Mouse (Mus musculus) hindbrain, embryonic 10.5 days (tissue): ENCODE data around the gene Gmds. TPM values are rescaled to one million over a fixed set of nuclear protein-coding genes. Genes with fewer than 3 reads are reported as not detected.

Experiments
- DNase-seq: peaks from one replicate; pipeline ENCODE4 v3.0.0-alpha.2; 2017; ENCODE audit warnings: low spot score
- H3K27ac ChIP-seq: fragments of 300-500 bp; sonication (generic); 2 replicates; pipeline ENCODE4 v1.5.1; 2016; ENCODE audit warnings: mild to moderate bottlenecking, moderate library complexity
- H3K27me3 ChIP-seq: fragments of 300-500 bp; sonication (generic); 2 replicates; pipeline ENCODE4 v1.6.1; 2016; ENCODE audit warnings: mild to moderate bottlenecking; ENCODE audit not compliant: poor library complexity, insufficient read depth, severe bottlenecking
- H3K36me3 ChIP-seq: fragments of 300-500 bp; sonication (generic); 2 replicates; pipeline ENCODE4 v1.6.1; 2016; ENCODE audit warnings: mild to moderate bottlenecking, moderate library complexity
- H3K4me1 ChIP-seq: fragments of 300-500 bp; sonication (generic); replicated peaks from 2 replicates; pipeline ENCODE4 v1.6.1; 2016; ENCODE audit warnings: mild to moderate bottlenecking
- H3K4me3 ChIP-seq: fragments of 300-500 bp; sonication (generic); 2 replicates; pipeline ENCODE4 v1.5.1; 2016; ENCODE audit warnings: mild to moderate bottlenecking, moderate library complexity
- H3K9me3 ChIP-seq: fragments of 300-500 bp; sonication (generic); 2 replicates; pipeline ENCODE4 v1.6.1; 2016; ENCODE audit warnings: mild to moderate bottlenecking, moderate library complexity
- WGBS: fragments of 180-500 bp; shearing (Covaris S2); methylation state at CpG from one replicate; pipeline ENCODE4 v1.1.7; 2016; 5-methylcytosine and 5-hydroxymethylcytosine counted together
- polyA plus RNA-seq: library from polyadenylated mRNA; unstranded; fragments of >200 nt; fragmentation: Nextera tagmentation; extraction: Ambion mirVana; gene quantifications from 2 replicates; pipeline ENCODE4 v1.2.1, GENCODE M21; 2016

The Gmds gene
- polyA plus RNA-seq, 1 experiment from 2014 or later: 29.2 TPM

DNA sequence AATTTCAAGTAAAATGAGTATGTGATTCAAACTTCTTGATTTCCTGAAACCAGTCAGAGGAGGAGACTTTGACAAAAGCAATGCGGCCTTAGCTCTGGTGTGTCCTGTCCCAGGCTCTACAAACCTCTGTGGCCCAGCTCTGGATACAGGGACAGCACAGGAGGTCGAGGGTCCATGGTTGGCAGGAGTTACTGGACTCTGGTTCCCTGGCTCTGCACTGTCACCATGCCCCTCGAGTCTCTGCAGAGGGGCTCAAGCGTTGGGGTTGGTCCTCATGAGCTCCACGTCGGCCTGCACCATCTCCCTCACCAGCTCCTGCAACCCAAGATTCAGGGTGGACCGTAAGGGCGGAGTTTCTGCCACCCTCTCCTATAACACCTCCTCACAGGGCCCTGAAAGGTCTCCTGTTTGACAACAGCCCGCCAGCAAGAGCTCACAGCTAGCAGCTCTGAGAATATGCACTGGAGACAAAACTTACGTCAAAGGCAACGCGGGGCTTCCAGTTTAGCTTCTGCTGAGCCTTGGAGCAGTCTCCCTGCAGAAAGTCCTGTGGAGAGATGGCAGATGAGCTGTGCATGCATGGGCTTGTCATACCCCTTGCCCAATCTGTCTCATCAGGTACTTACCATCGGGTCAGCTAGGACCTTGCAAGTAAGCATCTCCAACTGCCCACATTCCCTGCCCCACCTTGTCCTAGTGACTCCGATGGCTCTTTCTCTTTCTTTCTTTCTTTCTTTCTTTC, 518.7 kb downstream of the Gmds start:
- H3K27me3 ChIP-seq: peaks cover 80% of the 10 kb centered on the region
- H3K4me1 ChIP-seq: peaks cover 59% of the 10 kb centered on the region
- no peaks in the 10 kb centered on the region for H3K36me3 ChIP-seq
- H3K9me3 ChIP-seq: no peaks in the 10 kb centered on the region
- DNase-seq: peak; percentile 20
- no peak overlapping the region for H3K4me3 ChIP-seq
- H3K27ac ChIP-seq: peak overlapping the region; percentile 50; the same call in 1 of the 2 replicates
- WGBS: 28% methylated on average over 14 of the region's 14 CpGs

DNA sequence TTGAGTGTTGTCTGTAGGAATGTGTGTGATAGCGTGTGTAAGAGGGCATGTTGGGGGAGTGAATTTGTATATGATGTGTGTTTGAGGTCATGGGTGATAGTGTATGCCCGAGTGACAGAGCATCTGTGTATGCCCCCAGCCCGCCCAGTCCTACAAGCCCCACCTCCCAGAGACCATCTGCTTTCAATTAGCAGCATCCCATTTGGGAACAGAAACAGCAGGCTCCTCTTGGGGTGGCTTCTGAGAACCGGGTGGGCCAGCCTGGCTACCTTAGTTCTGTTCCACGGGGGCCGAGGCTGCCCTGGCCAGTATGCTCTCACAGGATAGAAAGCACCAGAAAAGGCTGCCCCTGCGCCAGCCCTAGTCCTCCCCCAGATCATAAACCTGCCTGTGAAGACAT, 520.2 kb downstream of the Gmds start:
- Histone ChIP-seq H3K9me3 (no peaks in the 10 kb centered on the region), H3K36me3 (no peaks in the 10 kb centered on the region), H3K27me3 (peaks cover 95% of the 10 kb centered on the region), H3K4me3 (no peak overlapping the region), H3K4me1 (peaks cover 62% of the 10 kb centered on the region), H3K27ac (no peak overlapping the region)
- 61% methylated on average over 7 of the region's 7 CpGs for WGBS
- DNase-seq: peak; percentile 16

DNA sequence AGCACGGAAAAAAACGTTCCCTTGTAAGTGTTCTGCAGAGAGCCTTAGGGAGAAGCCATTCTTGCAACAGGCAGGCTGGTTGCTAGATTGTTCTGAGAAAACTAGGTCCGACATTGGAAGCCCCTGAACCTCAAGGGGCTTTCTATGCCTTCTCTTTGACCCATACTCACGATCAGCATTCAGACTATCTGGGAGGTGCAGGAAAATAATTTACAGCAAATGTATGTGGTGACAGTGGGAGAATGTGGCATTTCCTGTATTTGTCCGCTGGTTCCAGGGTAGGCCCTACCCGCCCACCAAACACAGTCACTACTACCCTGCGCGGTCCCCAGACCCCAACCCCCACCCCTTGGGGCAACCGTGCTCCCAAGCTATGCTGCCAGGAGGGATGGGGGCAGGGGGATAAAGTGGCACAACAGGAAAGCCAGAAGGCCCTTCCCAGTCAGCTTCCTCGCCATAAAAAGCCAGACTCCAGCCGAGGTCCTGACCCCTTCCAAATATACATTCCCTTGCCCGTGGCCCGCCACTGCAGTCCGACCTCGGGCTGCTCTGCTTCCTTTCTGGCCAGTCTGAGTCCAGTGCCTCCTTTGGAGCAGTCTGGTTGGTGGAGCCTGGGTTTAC, 523.0 kb downstream of the Gmds start:
- peaks cover 99% of the 10 kb centered on the region for H3K27me3 ChIP-seq
- DNase-seq: peak; percentile 63
- no peaks in the 10 kb centered on the region for H3K36me3 ChIP-seq
- H3K4me3 ChIP-seq: peak overlapping the region; percentile 16; the same call in 1 of the 2 replicates
- no peaks in the 10 kb centered on the region for H3K9me3 ChIP-seq
- H3K4me1 ChIP-seq: peaks cover 59% of the 10 kb centered on the region
- WGBS: 13% methylated on average over 15 of the region's 15 CpGs
- H3K27ac ChIP-seq: peak overlapping the region; percentile 57

DNA sequence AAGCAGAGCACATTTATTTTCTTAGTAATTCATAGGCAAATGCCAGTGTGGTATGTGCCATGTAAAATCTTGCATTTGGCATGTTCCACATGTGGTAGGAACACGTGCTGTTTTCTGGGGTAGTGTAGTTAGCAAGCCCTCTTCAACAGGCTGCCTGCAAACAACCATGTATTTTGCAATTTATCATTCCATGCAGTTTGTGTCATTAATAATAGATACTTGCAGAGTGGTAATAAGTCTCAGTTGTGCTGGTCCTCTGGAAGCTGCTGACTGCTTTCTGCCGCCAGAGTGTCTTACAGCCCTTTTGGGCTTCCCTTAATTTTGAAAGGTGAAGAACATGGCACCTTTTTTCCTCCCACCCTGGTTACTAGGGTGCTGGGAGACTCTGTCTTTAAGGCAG, 525.8 kb downstream of the Gmds start:
- H3K4me1 ChIP-seq: peaks cover 55% of the 10 kb centered on the region
- peak overlapping the region; percentile 50; the same call in 1 of the 2 replicates for H3K27ac ChIP-seq
- WGBS: 36% methylated on average over 2 of the region's 2 CpGs
- peak; percentile 16 for DNase-seq
- peak overlapping the region; percentile 63; the same call in 1 of the 2 replicates for H3K4me3 ChIP-seq
- no peaks in the 10 kb centered on the region for H3K9me3 ChIP-seq
- H3K36me3 ChIP-seq: 0 out of 2 replicates have a peak, but pooled peaks cover 9% of the 10 kb centered on the region
- H3K27me3 ChIP-seq: peaks cover 100% of the 10 kb centered on the region

DNA sequence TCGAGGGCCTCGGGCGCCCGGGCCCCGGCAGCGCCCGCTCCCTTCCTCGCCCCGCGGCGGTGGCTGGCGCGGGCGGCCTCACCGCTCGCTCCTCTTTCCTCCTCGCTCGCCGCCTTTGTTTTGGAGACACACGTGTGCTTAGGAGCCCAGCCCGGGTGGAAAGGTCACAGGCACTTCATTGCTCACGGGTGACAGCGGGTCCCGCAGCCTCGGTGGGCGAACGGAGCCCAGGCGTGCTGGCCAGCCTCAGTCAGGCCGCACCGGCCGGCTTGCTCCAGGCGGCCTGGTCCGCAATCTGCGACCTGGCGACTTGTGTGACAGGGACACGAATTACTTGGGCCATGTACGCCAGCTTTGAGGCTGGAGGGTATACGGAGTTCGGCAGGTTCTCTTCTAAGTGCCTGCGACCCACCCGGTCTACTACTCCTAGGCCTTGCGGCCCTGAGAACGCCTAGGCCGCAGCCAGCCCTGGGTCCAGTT, 527.0 kb downstream of the Gmds start:
- 3% methylated on average over 44 of the region's 44 CpGs for WGBS
- Histone ChIP-seq H3K4me1 (peaks cover 64% of the 10 kb centered on the region), H3K4me3 (peak overlapping the region; percentile 63), H3K36me3 (0 out of 2 replicates have a peak, but pooled peaks cover 9% of the 10 kb centered on the region), H3K9me3 (no peaks in the 10 kb centered on the region), H3K27me3 (peaks cover 100% of the 10 kb centered on the region), H3K27ac (peak overlapping the region; percentile 87)
- DNase-seq: peak; percentile 66

DNA sequence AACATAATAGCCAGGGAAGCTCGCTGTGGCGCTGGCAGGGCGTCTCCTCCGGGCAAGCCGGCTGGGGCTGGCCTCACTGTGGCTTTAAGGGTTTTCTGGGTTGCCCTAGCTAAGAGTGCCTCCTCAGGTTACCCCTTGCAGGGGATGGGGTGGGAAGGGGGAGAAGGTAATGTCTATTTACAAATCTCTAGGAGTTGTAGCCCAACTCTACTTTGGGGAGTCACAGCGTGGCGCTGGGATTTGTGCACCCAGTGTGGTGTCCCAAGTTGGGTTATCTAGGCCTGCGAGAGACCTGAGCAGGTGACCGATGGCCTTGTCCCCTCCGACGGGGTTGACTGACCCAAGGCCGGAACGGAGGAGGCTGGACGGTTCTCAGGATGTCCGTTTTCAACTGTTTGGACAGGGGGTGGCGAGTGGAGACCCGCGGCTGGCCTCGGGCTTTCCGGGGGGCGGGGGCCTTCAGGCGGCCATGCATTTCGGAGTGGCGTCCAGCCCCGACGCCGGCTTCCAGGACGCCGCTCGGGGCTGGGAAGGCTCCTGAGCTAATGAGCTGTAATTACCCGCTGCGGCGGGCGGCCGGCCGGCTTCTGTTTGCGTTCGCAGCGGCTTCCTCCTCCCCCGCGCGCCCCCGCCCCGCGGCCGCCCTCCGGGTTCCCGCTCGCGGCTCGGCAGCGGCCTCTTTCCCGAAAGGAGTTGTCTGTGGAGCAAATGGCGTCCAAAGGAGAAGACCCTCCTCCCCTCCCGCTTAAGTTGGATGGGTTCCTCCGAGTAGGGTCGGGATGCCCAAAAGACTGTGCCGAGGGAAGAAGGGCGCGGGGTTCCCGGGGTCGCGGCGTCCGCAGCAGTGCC, 527.6 kb downstream of the Gmds start:
- Histone ChIP-seq H3K4me1 (peaks cover 64% of the 10 kb centered on the region), H3K36me3 (0 out of 2 replicates have a peak, but pooled peaks cover 9% of the 10 kb centered on the region), H3K27me3 (peaks cover 100% of the 10 kb centered on the region), H3K27ac (peak overlapping the region; percentile 87), H3K9me3 (no peaks in the 10 kb centered on the region), H3K4me3 (peak overlapping the region; percentile 63)
- DNase-seq: peak; percentile 69
- under 1% methylated on average over 65 of the region's 65 CpGs for WGBS

DNA sequence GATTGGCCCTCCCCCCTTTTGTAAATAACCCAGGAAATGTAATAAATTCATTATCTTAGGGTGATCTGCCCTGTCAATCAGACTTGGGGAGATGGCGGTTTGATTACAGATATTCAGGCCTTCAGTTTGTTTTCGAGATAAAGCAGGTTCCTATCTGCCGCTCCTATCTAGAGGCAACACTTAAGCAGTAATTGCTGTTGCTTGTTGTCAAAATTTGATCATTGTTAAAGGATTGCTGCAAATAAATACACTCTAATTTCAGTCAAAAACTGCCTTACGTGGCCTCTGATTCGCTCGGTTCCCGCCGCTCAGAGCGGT, 528.2 kb downstream of the Gmds start:
- Histone ChIP-seq H3K4me3 (peak overlapping the region; percentile 63), H3K4me1 (peaks cover 63% of the 10 kb centered on the region), H3K9me3 (no peaks in the 10 kb centered on the region), H3K36me3 (0 out of 2 replicates have a peak, but pooled peaks cover 9% of the 10 kb centered on the region), H3K27ac (peak overlapping the region; percentile 87), H3K27me3 (peaks cover 100% of the 10 kb centered on the region)
- WGBS: under 1% methylated on average over 9 of the region's 9 CpGs
- DNase-seq: no peak

DNA sequence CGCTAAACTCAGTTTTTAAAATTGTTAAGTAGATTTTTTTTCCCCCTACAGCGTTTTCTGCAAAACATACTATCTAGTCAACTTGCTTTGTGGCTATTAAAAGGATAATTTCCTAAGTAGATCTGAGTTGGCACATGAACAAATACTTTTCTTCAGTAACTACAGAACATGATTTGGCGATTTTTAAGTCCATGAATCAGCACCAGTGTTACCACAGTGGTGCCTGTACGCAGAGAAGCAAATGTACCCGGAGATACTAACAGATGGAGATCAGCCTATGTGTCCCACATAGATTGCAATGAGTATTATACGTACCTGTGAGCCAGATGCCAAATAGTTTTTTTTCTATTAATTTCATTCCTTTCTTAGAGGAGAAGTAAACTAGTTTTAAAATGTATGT, 528.8 kb downstream of the Gmds start:
- DNase-seq: no peak

DNA sequence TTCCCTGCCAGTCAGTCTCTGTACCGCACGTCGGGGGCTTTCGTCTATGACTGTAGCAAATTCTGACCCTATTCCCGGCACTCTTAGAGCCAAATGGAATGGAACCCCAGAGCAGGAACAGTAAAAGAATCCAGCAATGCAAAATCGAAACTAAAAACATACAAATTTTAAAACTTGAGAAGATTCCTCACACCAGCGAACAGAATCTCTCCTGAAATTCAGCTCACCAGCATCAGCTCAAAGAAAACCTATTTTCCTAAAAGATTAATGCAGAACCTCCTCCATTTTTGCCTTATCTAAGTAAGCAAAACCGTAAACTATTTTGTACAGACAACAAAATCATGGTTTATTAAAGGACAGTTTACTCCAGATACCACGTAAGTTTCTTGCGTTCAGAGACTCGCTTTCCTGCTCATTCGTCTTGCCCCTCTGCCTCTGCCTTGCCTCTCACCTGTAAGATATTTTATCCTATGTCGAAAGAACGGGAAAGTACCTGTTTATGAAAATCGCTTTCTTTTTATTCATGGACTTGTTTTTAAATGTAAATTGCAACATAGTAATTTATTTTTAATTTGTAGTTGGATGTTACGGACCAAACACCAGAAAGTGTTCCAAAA, 529.6 kb downstream of the Gmds start:
- Histone ChIP-seq H3K9me3 (no peaks in the 10 kb centered on the region), H3K27me3 (peaks cover 100% of the 10 kb centered on the region), H3K4me1 (peaks cover 62% of the 10 kb centered on the region), H3K36me3 (0 out of 2 replicates have a peak, but pooled peaks cover 9% of the 10 kb centered on the region), H3K4me3 (peak overlapping the region; percentile 63), H3K27ac (peak overlapping the region; percentile 90)
- 5% methylated on average over 16 of the region's 16 CpGs for WGBS
- no peak for DNase-seq

More for the DNA sequence above, 528.8 kb downstream of the Gmds start:
- H3K27ac ChIP-seq: no peak overlapping the region
- 0 out of 2 replicates have a peak, but pooled peaks cover 9% of the 10 kb centered on the region for H3K36me3 ChIP-seq
- H3K4me3 ChIP-seq: peak overlapping the region; percentile 63
- no peaks in the 10 kb centered on the region for H3K9me3 ChIP-seq
- H3K4me1 ChIP-seq: peaks cover 58% of the 10 kb centered on the region
- 6% methylated on average over 6 of the region's 6 CpGs for WGBS
- H3K27me3 ChIP-seq: peaks cover 100% of the 10 kb centered on the region

DNA sequence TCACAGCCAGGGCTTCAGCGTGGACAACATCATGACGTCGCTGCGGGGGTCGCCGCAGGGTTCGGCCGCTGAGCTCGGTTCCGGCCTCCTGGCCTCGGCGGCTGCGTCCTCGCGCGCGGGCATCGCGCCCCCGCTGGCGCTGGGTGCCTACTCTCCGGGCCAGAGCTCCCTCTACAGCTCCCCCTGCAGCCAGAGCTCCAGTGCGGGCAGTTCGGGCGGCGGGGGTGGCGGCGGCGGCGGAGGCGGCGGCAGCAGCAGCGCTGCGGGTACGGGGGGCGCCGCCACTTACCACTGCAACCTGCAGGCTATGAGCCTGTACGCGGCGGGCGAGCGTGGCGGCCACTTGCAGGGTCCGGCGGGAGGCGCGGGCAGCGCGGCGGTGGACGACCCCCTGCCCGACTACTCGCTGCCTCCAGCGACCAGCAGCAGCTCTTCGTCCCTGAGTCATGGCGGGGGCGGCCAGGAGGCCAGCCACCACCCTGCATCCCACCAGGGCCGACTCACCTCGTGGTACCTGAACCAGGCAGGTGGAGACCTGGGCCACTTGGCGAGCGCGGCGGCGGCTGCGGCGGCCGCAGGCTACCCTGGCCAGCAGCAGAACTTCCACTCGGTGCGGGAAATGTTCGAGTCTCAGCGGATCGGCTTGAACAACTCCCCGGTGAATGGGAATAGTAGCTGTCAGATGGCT, 530.3 kb downstream of the Gmds start:
- Histone ChIP-seq H3K27me3 (peaks cover 100% of the 10 kb centered on the region), H3K27ac (peak overlapping the region; percentile 90), H3K4me1 (peaks cover 63% of the 10 kb centered on the region), H3K36me3 (0 out of 2 replicates have a peak, but pooled peaks cover 9% of the 10 kb centered on the region), H3K4me3 (peak overlapping the region; percentile 63), H3K9me3 (no peaks in the 10 kb centered on the region)
- under 1% methylated on average over 73 of the region's 73 CpGs for WGBS
- peak; percentile 60 for DNase-seq

DNA sequence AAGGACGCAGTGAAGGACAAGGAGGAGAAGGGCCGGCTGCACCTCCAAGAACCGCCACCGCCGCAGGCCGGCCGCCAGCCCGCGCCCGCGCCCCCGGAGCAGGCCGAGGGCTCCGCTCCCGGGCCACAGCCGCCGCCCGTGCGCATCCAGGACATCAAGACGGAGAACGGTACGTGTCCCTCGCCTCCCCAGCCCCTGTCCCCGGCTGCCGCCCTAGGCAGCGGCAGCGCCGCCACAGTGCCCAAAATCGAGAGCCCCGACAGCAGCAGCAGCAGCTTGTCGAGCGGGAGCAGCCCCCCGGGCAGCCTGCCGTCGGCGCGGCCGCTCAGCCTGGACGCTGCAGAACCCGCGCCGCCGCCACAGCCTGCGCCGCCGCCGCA, 530.8 kb downstream of the Gmds start:
- Histone ChIP-seq H3K36me3 (0 out of 2 replicates have a peak, but pooled peaks cover 9% of the 10 kb centered on the region), H3K27ac (peak overlapping the region; percentile 90), H3K4me3 (peak overlapping the region; percentile 63), H3K9me3 (no peaks in the 10 kb centered on the region), H3K27me3 (peaks cover 100% of the 10 kb centered on the region), H3K4me1 (peaks cover 65% of the 10 kb centered on the region)
- no peak for DNase-seq
- under 1% methylated on average over 47 of the region's 47 CpGs for WGBS
